Mouse (Mus musculus) retina, embryonic 14.5 days (tissue): ENCODE results near the gene Mlana.

Source experiments
- DNase-seq: peaks from one replicate; pipeline ENCODE4 v3.0.0-alpha.2; 2015; ENCODE audit warnings: low spot score

Mlana gene

GRCm38 (mm10) chr19:29675562-29676078, 22.0 kb upstream of the Mlana start:
- no peak for DNase-seq

- no peak for DNase-seq
Observed at GRCm38 (mm10) chr19:29676479-29677193, 21.0 kb upstream of the Mlana start.

GRCm38 (mm10) chr19:29678181-29678778, 19.3 kb upstream of the Mlana start:
- DNase-seq, result no peak

GRCm38 (mm10) chr19:29680182-29681152, 17.2 kb upstream of the Mlana start:
- DNase-seq, result no peak

GRCm38 (mm10) chr19:29683844-29684540, 13.6 kb upstream of the Mlana start:
- peak; percentile 86 for DNase-seq

GRCm38 (mm10) chr19:29695071-29695470, 2.6 kb upstream of the Mlana start:
- no peak for DNase-seq

- no peak for DNase-seq
Observed at GRCm38 (mm10) chr19:29696309-29696708, 1.3 kb upstream of the Mlana start.

GRCm38 (mm10) chr19:29696840-29697239, 784 bp upstream of the Mlana start:
- DNase-seq, result no peak

GRCm38 (mm10) chr19:29701707-29702106, 4.1 kb downstream of the Mlana start:
- DNase-seq, result no peak

GRCm38 (mm10) chr19:29704436-29704835, 6.8 kb downstream of the Mlana start:
- DNase-seq, result no peak

GRCm38 (mm10) chr19:29707314-29707898, 9.8 kb downstream of the Mlana start:
- DNase-seq, result no peak

GRCm38 (mm10) chr19:29708003-29708402, 10.4 kb downstream of the Mlana start:
- no peak for DNase-seq

GRCm38 (mm10) chr19:29708461-29708860, 10.8 kb downstream of the Mlana start:
- no peak for DNase-seq

GRCm38 (mm10) chr19:29709461-29709860, 11.8 kb downstream of the Mlana start:
- DNase-seq, result no peak

GRCm38 (mm10) chr19:29713451-29713850, 15.8 kb downstream of the Mlana start:
- no peak for DNase-seq

GRCm38 (mm10) chr19:29717854-29718253, 20.2 kb downstream of the Mlana start:
- no peak for DNase-seq

GRCm38 (mm10) chr19:29718476-29718875, 20.9 kb downstream of the Mlana start:
- no peak for DNase-seq

- no peak for DNase-seq
Observed at GRCm38 (mm10) chr19:29735421-29735820, 37.8 kb downstream of the Mlana start.

GRCm38 (mm10) chr19:29739608-29740007, 42.0 kb downstream of the Mlana start:
- DNase-seq, result no peak

GRCm38 (mm10) chr19:29740661-29741060, 43.0 kb downstream of the Mlana start:
- no peak for DNase-seq

- DNase-seq, result no peak
Observed at GRCm38 (mm10) chr19:29743531-29743930, 45.9 kb downstream of the Mlana start.
